Mouse (Mus musculus): ENCODE measurements around the gene Nup210l. TPM values are rescaled to one million over a fixed set of nuclear protein-coding genes. Genes with fewer than 3 reads are reported as not detected.

Nup210l gene
- polyA plus RNA-seq, 1 experiment from 2014 or later, result 0.50 TPM

- peak overlapping the region; percentile 83 for H3K4me3 ChIP-seq
- WGBS, result 2% methylated on average over 6 of the region's 6 CpGs
Observed at GRCm38 (mm10) chr3:90080498-90080863, 23.5 kb upstream of the Nup210l start.

DNA sequence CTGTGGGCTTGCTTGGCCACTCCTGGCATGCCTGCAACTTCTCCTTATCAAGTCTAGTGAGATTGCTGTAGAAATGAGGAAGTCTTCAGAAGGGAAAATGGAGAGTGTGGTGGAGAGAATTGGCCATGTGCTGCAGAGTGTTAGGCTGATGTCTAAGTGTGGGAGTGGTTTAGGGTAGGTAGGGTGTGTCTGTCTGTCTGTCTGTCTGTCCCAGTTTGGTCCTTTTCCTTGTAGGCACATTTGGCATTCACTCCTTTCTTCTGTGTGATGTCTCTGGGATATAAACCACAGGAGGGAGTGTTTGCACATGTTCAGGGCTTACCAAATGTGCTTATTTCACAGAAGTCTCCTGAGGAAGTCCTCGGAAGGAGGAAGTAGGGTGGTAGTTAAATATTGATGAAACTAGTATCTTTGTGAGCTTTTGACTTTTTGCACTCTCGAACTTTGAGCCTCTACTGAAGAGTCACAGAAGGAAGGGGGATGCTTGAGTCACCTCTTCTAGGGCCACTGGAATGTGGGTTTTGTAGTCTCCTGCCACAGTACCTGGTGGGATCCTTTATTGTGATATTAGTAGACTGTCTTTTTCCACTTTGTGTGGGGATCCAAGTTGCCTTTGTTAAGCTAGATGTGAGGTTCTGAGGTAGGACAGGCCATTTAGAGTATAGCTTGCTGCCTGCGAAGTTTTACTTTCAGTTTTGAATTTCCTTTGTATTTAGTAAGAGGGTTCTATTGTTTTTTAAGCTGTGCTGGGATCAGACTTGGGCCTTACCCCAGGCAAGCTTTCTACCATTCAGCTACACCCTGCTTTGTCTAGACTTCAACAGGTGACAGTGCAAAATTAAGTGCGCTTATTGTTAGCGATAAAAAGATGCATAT lies 22.3 kb upstream of the Nup210l start:
- peaks cover 74% of the 10 kb centered on the region for H3K4me1 ChIP-seq (replicated peaks)
- no peak overlapping the region; the same call in 1 of the 2 replicates for H3K27ac ChIP-seq
- no peaks in the 10 kb centered on the region for H3K9me3 ChIP-seq
- peak overlapping the region; percentile 38 for H3K4me3 ChIP-seq
- 86% methylated on average over 5 of the region's 5 CpGs for WGBS
- no peaks in the 10 kb centered on the region for H3K27me3 ChIP-seq (ENCODE audit: insufficient read depth, poor library complexity, severe bottlenecking)
- peaks cover 37% of the 10 kb centered on the region for H3K36me3 ChIP-seq
- no peak for DNase-seq (ENCODE audit: low spot score)

More at GRCm38 (mm10) chr3:90080498-90080863, 23.5 kb upstream of the Nup210l start:
- peak overlapping the region; percentile 92 for H3K27ac ChIP-seq
- DNase-seq (ENCODE audit: low spot score), result no peak
- peaks cover 74% of the 10 kb centered on the region for H3K4me1 ChIP-seq (replicated peaks)
- H3K27me3 ChIP-seq (ENCODE audit: insufficient read depth, poor library complexity, severe bottlenecking), result no peaks in the 10 kb centered on the region
- peaks cover 28% of the 10 kb centered on the region for H3K36me3 ChIP-seq
- no peaks in the 10 kb centered on the region for H3K9me3 ChIP-seq

- Histone ChIP-seq H3K27ac (peak overlapping the region; percentile 41), H3K4me3 (peak overlapping the region; percentile 23), H3K27me3 (ENCODE audit: insufficient read depth, poor library complexity, severe bottlenecking) (no peaks in the 10 kb centered on the region), H3K9me3 (no peaks in the 10 kb centered on the region), H3K4me1 (replicated peaks) (peaks cover 64% of the 10 kb centered on the region), H3K36me3 (peaks cover 51% of the 10 kb centered on the region)
- 70% methylated on average over 5 of the region's 5 CpGs for WGBS
- DNase-seq (ENCODE audit: low spot score), result no peak
Observed at GRCm38 (mm10) chr3:90083034-90083433, 20.9 kb upstream of the Nup210l start.

DNA sequence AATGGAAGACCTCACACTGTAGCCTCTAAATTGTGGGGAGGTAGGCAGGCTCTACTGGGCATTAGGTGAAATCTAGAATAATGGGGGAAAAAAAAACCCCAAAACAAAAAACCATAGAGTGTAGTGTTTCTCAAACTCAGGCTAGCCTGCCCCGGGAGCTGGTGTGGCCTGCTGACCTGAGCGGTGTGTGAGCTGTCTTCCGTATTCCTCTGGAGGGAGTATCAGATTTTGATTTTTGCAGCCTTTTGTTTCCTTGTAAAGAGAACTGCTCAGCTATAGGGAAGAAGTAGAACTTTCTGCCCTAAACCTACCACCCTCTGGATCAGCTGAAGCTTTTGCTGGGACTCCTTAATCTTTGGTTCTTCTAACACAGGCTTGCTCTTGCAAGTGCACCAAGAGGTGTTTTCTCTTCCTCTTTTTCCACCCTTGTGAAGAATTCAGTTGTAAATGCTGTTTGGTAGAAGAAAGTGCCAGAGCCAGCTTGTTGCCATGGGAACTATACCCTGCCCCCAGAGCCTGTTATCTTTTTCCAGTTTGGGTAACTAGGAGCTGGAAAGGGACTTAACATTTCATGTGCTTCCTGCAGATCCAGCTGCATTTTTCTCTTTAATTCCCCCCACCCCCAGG lies 20.1 kb upstream of the Nup210l start:
- Histone ChIP-seq H3K9me3 (no peaks in the 10 kb centered on the region), H3K27ac (peak overlapping the region; percentile 41; the same call in 1 of the 2 replicates), H3K27me3 (ENCODE audit: insufficient read depth, poor library complexity, severe bottlenecking) (no peaks in the 10 kb centered on the region), H3K4me3 (peak overlapping the region; percentile 23), H3K36me3 (peaks cover 59% of the 10 kb centered on the region), H3K4me1 (replicated peaks) (peaks cover 56% of the 10 kb centered on the region)
- no peak for DNase-seq (ENCODE audit: low spot score)
- WGBS, result 42% methylated on average over 3 of the region's 3 CpGs

DNA sequence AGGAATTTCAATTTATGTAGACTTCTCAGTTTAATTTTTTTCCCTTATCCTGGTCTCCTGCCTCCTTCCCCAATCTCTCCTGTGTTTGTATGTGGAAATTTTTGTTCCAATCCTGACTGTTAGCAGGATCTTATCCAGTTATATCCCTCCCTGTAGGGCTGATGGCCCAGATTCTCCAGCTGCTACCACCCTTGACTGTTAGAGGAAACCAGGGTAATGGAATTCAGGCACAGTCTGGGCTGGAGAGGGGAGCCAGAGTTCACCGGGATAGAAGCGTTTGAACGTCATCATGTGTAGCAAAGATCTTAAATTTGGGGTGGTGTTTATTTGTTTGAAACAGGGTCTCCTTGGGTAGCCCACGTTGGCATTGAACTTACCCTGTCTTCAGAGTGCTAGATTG lies 19.1 kb upstream of the Nup210l start:
- H3K4me1 ChIP-seq (replicated peaks), result peaks cover 50% of the 10 kb centered on the region
- 86% methylated on average over 4 of the region's 4 CpGs for WGBS
- DNase-seq (ENCODE audit: low spot score), result no peak
- no peak overlapping the region for H3K27ac ChIP-seq
- no peaks in the 10 kb centered on the region for H3K27me3 ChIP-seq (ENCODE audit: insufficient read depth, poor library complexity, severe bottlenecking)
- no peak overlapping the region for H3K4me3 ChIP-seq
- peaks cover 69% of the 10 kb centered on the region for H3K36me3 ChIP-seq
- no peaks in the 10 kb centered on the region for H3K9me3 ChIP-seq

DNA sequence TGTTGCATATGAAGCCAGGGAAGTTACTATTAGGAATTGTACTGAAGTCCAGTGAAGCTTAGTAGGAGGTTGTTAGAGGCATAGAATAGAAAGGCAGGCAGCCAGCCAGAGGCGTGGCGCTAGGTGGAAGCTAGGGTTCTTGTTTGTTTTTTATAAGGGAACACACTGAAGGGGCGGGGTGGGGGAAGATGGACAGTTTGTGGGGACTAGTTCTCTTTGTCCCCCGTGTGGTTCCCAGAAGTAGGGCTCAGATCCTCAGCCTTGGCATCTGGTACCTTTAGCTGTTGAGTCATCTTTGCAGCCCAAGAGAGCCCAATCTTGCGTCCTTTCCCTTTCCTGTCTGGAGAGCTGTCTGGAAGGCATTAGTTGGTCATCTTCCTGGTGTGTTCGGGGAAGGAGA lies 18.7 kb upstream of the Nup210l start:
- Histone ChIP-seq H3K4me3 (no peak overlapping the region), H3K4me1 (replicated peaks) (peaks cover 48% of the 10 kb centered on the region), H3K9me3 (no peaks in the 10 kb centered on the region), H3K27me3 (ENCODE audit: insufficient read depth, poor library complexity, severe bottlenecking) (no peaks in the 10 kb centered on the region), H3K36me3 (peaks cover 73% of the 10 kb centered on the region), H3K27ac (no peak overlapping the region)
- WGBS, result 91% methylated on average over 6 of the region's 6 CpGs
- no peak for DNase-seq (ENCODE audit: low spot score)

DNA sequence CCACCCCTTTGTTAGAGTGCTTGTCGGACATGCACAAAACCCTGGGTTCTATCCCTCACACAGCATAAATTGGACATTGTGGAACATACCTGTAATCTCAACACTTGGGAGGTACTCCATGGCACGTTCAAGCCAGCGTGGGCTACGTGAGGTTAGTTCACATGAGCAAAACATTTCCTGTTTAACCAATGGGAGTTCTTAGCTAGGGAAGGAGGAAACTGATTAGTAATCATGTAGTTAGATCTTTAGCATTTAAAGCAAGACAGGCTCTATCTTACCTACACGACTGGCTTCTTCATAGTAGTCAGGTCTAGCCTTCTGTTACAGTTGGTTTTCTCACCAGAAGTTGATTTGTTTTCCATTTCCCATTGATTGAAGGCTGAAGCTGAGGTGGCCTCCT lies 17.9 kb upstream of the Nup210l start:
- 93% methylated on average over 5 of the region's 5 CpGs for WGBS
- H3K36me3 ChIP-seq, result peaks cover 81% of the 10 kb centered on the region

DNA sequence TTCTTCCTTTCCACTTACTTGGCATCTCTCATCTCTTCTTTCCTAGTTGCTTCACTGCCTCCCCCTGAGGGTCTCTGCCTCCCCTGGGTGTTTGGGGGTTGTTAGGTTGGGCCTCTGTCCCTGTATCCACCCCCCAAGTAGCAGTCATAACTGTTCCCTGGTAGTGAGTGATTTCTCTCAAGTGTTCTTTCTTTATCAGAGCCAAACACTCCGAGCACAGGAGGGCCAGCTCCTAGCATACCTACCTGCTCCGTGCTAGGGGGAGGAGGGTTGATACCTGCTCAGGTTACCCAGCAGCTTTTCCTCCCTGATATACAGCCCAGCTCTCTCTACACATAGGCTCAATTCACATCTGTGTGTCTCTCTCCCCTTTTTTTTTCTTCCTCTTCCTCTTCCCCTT lies 15.3 kb upstream of the Nup210l start:
- WGBS, result 98% methylated on average over 2 of the region's 2 CpGs
- DNase-seq (ENCODE audit: low spot score), result no peak

More for the DNA sequence above, 17.9 kb upstream of the Nup210l start:
- Histone ChIP-seq H3K9me3 (no peaks in the 10 kb centered on the region), H3K4me3 (no peak overlapping the region), H3K27me3 (ENCODE audit: insufficient read depth, poor library complexity, severe bottlenecking) (no peaks in the 10 kb centered on the region), H3K4me1 (replicated peaks) (peaks cover 42% of the 10 kb centered on the region), H3K27ac (no peak overlapping the region)
- no peak for DNase-seq (ENCODE audit: low spot score)

DNA sequence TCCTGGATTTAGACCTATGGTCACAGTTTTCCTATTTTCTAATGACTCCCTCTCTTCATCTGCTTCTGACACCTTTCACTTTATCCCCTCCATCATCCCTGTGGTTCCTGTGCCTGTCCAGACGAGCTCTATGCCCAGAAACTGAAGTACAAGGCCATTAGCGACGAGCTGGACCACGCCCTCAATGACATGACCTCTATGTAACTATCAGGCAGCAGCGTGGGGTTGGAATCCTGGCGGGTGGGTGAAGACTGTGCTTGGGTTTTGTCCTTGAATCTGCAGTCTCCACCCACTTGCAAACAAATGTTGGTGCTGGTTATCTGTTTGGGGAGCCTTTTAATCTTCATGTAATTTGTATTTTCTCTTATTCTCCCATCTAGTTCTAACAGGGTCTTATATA lies 13.0 kb upstream of the Nup210l start:
- Histone ChIP-seq H3K36me3 (peaks cover 100% of the 10 kb centered on the region), H3K4me1 (replicated peaks) (no peaks in the 10 kb centered on the region), H3K27me3 (ENCODE audit: insufficient read depth, poor library complexity, severe bottlenecking) (no peaks in the 10 kb centered on the region), H3K4me3 (no peak overlapping the region), H3K9me3 (no peaks in the 10 kb centered on the region), H3K27ac (no peak overlapping the region)
- DNase-seq (ENCODE audit: low spot score), result no peak
- WGBS, result 90% methylated on average over 6 of the region's 6 CpGs

More for the DNA sequence above, 15.3 kb upstream of the Nup210l start:
- Histone ChIP-seq H3K9me3 (no peaks in the 10 kb centered on the region), H3K27ac (no peak overlapping the region), H3K27me3 (ENCODE audit: insufficient read depth, poor library complexity, severe bottlenecking) (no peaks in the 10 kb centered on the region), H3K36me3 (peaks cover 88% of the 10 kb centered on the region), H3K4me1 (replicated peaks) (peaks cover 17% of the 10 kb centered on the region), H3K4me3 (no peak overlapping the region)

DNA sequence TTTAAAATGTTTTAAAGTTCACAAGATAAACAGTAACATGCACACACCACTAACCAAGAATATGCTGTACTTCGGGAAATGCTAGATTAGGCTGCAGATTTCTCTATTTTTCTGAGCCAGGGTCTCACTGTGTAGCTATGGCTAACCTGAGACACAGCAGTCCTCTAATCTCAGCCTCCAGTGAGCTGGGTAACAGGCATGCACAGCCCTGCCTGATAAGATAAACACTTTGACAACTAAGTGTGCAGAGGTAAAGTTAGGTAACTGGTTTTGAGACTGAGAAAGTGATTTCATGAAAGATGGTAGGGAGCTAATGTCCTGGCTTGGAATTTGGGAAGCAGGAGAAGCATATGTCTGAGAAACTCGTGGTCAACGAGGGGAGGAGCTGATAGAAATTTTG lies 9.5 kb upstream of the Nup210l start:
- Histone ChIP-seq H3K9me3 (no peaks in the 10 kb centered on the region), H3K36me3 (peaks cover 100% of the 10 kb centered on the region), H3K27ac (no peak overlapping the region), H3K27me3 (ENCODE audit: insufficient read depth, poor library complexity, severe bottlenecking) (no peaks in the 10 kb centered on the region), H3K4me3 (no peak overlapping the region), H3K4me1 (replicated peaks) (no peaks in the 10 kb centered on the region)
- no peak for DNase-seq (ENCODE audit: low spot score)
- WGBS, result 95% methylated on average over 3 of the region's 3 CpGs

GRCm38 (mm10) chr3:90097928-90098327 lies 6.0 kb upstream of the Nup210l start:
- DNase-seq (ENCODE audit: low spot score), result no peak
- WGBS, result 86% methylated on average over 5 of the region's 5 CpGs
- Histone ChIP-seq H3K4me1 (replicated peaks) (no peaks in the 10 kb centered on the region), H3K36me3 (peaks cover 95% of the 10 kb centered on the region), H3K27me3 (ENCODE audit: insufficient read depth, poor library complexity, severe bottlenecking) (no peaks in the 10 kb centered on the region), H3K4me3 (no peak overlapping the region), H3K9me3 (no peaks in the 10 kb centered on the region), H3K27ac (no peak overlapping the region)

DNA sequence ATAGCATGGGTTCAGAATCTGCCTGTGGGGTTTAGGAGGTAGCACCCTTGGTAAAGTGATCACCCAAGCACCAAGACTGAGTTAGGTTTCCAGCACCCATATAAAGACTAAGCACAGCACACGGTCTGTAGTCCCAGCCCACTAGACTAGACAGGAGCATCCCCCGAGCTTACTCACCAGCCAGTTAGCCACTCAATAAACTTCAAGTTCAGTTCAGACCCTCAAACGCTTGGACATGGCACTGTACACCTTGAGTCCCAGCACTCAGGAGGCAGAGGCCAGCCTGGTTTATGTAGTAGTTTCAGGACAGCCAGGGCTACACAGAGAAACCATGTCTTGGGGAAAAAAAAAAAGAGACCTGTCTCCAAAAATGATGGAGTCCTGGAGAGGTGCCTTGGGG lies 2.9 kb upstream of the Nup210l start:
- no peaks in the 10 kb centered on the region for H3K27me3 ChIP-seq (ENCODE audit: insufficient read depth, poor library complexity, severe bottlenecking)
- DNase-seq (ENCODE audit: low spot score), result no peak
- no peaks in the 10 kb centered on the region for H3K9me3 ChIP-seq
- no peak overlapping the region for H3K27ac ChIP-seq
- H3K36me3 ChIP-seq, result peaks cover 73% of the 10 kb centered on the region
- no peak overlapping the region for H3K4me3 ChIP-seq
- H3K4me1 ChIP-seq (replicated peaks), result no peaks in the 10 kb centered on the region
- WGBS, result 95% methylated on average over 3 of the region's 3 CpGs

GRCm38 (mm10) chr3:90101673-90102072 lies 2.3 kb upstream of the Nup210l start:
- H3K4me1 ChIP-seq (replicated peaks), result no peaks in the 10 kb centered on the region
- H3K27me3 ChIP-seq (ENCODE audit: insufficient read depth, poor library complexity, severe bottlenecking), result no peaks in the 10 kb centered on the region
- WGBS, result 96% methylated on average over 2 of the region's 2 CpGs
- no peak for DNase-seq (ENCODE audit: low spot score)
- H3K4me3 ChIP-seq, result no peak overlapping the region
- H3K36me3 ChIP-seq, result peaks cover 66% of the 10 kb centered on the region
- no peaks in the 10 kb centered on the region for H3K9me3 ChIP-seq
- no peak overlapping the region for H3K27ac ChIP-seq

All from hindbrain, embryonic 10.5 days (tissue).